Mouse (Mus musculus) mouse embryonic stem cell (cell line): ENCODE measurements at regions not wholly inside any gene's neighbourhood (a gene's known extent, or its start where the extent isn't known, plus 50 kb on each side); places are given as distances from the start of the nearest gene placed in this dataset.

Source experiments
- in situ Hi-C, 2 experiments: fragments of 300-500 bp; cut with MboI; formaldehyde crosslinking; loops; 1 replicate in 1 of 2; 3 replicates in 1 of 2; pipeline ENCODE4 v1.14.3; 2019 to 2020; ENCODE audit warnings: low sequenced_read_pairs in 2 of 2, low pct_unique_long_range_greater_than_20kb in 1 of 2, mixed read lengths in 1 of 2; ENCODE audit not compliant: unreplicated experiment in 1 of 2

- in situ Hi-C loops: no loop called here
Measured at GRCm38 (mm10) chr1:90509371-90509770, 93.4 kb upstream of the Cops8 start.

GRCm38 (mm10) chr1:90513442-90514070 is 89.2 kb upstream of the Cops8 start:
- in situ Hi-C loops: no loop called here

GRCm38 (mm10) chr1:90514176-90514575 is 88.6 kb upstream of the Cops8 start:
- in situ Hi-C loops: no loop called here

- in situ Hi-C loops: no loop called here
Measured at GRCm38 (mm10) chr1:90518584-90519265, 84.1 kb upstream of the Cops8 start.

- in situ Hi-C loops: no loop called here
Measured at GRCm38 (mm10) chr1:90519284-90520275, 83.2 kb upstream of the Cops8 start.

- in situ Hi-C loops: no loop called here
Measured at GRCm38 (mm10) chr1:90522294-90522693, 80.5 kb upstream of the Cops8 start.

- in situ Hi-C loops: no loop called here
Measured at GRCm38 (mm10) chr1:90524641-90525220, 78.0 kb upstream of the Cops8 start.

GRCm38 (mm10) chr1:90526311-90526710 is 76.5 kb upstream of the Cops8 start:
- in situ Hi-C loops: no loop called here

- in situ Hi-C loops: no loop called here
Measured at GRCm38 (mm10) chr1:90527947-90528717, 74.6 kb upstream of the Cops8 start.

- in situ Hi-C loops: no loop called here
Measured at GRCm38 (mm10) chr1:90533481-90533880, 69.3 kb upstream of the Cops8 start.

- in situ Hi-C loops: no loop called here
Measured at GRCm38 (mm10) chr1:90536105-90536504, 66.7 kb upstream of the Cops8 start.

- in situ Hi-C loops: no loop called here
Measured at GRCm38 (mm10) chr1:90543801-90544795, 58.7 kb upstream of the Cops8 start.

GRCm38 (mm10) chr1:90544821-90545536 is 57.8 kb upstream of the Cops8 start:
- in situ Hi-C loops: no loop called here

GRCm38 (mm10) chr1:90552644-90553043 is 50.1 kb upstream of the Cops8 start:
- in situ Hi-C loops: no loop called here
